Mouse (Mus musculus) brain, embryonic 14.5 days (tissue): ENCODE measurements at regions not wholly inside any gene's neighbourhood (a gene's known extent, or its start where the extent isn't known, plus 50 kb on each side); places are given as distances from the start of the nearest gene placed in this dataset.

Experiments
- CTCF ChIP-seq: fragments of 200-500 bp; IDR thresholded peaks from 2 replicates; pipeline ENCODE4 v1.5.1; 2012; ENCODE audit warnings: inconsistent platforms, mild to moderate bottlenecking, moderate library complexity, borderline replicate concordance; ENCODE audit not compliant: insufficient read depth, insufficient read length; ENCODE audit errors: extremely low read depth
- POLR2A ChIP-seq: fragments of 200-500 bp; IDR thresholded peaks from 2 replicates; pipeline ENCODE4 v1.6.1; 2012; ENCODE audit warnings: mild to moderate bottlenecking, inconsistent platforms, borderline replicate concordance; ENCODE audit not compliant: poor library complexity, insufficient read depth, insufficient read length, severe bottlenecking; ENCODE audit errors: extremely low read depth

DNA sequence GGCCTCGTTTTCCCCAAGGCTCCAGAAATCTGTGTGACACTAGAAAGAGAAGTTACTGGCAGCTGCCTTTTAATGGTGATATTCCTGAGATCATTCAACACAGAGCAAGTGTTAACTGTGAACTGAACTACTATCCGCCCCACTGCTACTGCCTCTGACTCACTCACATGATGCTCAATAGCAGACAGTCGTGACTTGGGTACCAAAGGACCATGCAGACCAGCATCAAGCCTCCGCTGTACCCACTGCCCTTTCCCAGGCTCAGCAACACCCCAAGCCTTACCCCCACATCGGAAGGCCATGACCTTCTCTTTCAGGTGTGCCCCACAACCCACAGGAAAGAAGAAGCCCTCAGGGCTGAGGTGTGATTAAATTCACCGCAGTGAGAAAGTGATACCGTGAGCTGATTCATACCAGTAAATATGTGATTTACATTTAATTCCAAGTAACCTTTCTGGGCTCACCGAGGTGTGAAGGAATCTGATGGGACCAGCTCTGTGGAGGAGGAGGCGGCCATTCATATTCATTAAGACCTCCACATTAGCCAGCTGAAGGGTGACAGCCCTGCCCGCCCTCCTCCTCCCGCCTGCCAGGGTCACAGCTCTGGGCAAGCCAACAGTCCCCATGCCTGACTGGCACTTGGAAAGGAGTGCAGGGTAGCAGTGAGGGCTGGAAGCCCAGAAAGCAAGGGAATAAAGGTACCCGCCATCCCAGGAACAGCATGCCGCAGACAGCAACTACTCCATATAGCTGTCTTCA lies 156.0 kb upstream of the Tle3 start:
- no peak for TF ChIP-seq CTCF
- TF ChIP-seq POLR2A: no peak
